Mouse (Mus musculus) megakaryocyte, embryonic 14.5 days (primary cell): ENCODE measurements around the gene Cldn15. TPM values are rescaled to one million over a fixed set of nuclear protein-coding genes. Genes with fewer than 3 reads are reported as not detected.
A peak's percentile ranks its signal among the peaks of the same experiment; 100 is the strongest.
"Not testable (repeated sequence)": the region's sequence is repeated elsewhere in the genome, so short reads cannot be mapped to it uniquely, and the experiment has no call there.

ENCODE experiments used
- H3K27me3 ChIP-seq: replicated peaks from 2 replicates; pipeline ENCODE3; 2012; ENCODE audit warnings: inconsistent platforms
- H3K36me3 ChIP-seq: replicated peaks from 2 replicates; pipeline ENCODE3; 2012; ENCODE audit warnings: low read length, inconsistent platforms, mixed read lengths
- H3K4me1 ChIP-seq: 2 replicates; pipeline ENCODE4 v1.6.1; 2012; ENCODE audit warnings: inconsistent platforms
- H3K4me3 ChIP-seq: replicated peaks from 2 replicates; pipeline ENCODE3; 2012; ENCODE audit warnings: moderate library complexity, mild to moderate bottlenecking, inconsistent platforms
- H3K9me3 ChIP-seq: 2 replicates; pipeline ENCODE4 v1.6.1; 2012; ENCODE audit warnings: inconsistent platforms
- FLI1 ChIP-seq: IDR thresholded peaks from 2 replicates; pipeline ENCODE4 v1.6.1; 2012; ENCODE audit warnings: low read length, inconsistent platforms, mixed read lengths
- GATA1 ChIP-seq: IDR thresholded peaks from 3 replicates; pipeline ENCODE4 v1.6.1; 2012; ENCODE audit warnings: mixed read lengths, low read length, inconsistent platforms, borderline replicate concordance
- polyA plus RNA-seq: library from polyadenylated mRNA; stranded (reverse); fragments of >175 nt; gene quantifications from 2 replicates; pipeline ENCODE4 v1.2.3, GENCODE M21; 2012; ENCODE audit warnings: low replicate concordance; ENCODE audit not compliant: insufficient read depth

The Cldn15 gene
- polyA plus RNA-seq, 1 experiment: 4.8 TPM

DNA sequence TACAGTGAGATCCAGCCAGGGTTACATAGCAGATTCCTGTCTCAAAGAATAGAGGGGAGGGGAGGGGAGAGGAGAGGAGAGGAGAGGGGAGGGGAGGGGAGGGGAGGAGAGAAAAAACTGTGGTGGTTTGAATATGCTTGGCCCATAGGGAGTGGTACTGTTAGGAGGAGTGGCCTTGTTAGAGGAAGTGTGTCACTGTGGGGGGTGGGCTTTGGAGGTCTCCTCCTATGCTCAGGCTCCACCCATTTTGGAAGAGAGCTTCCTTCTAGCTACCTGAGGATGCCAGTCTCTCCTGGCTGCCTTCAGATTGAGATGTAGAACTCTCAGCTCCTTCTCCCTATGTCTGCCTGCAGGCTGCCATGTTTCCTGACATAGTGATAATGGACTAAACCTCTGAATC, 18.5 kb upstream of the Cldn15 start:
- peaks cover 4% of the 10 kb centered on the region for H3K27me3 ChIP-seq
- H3K4me1 ChIP-seq: peaks cover 20% of the 10 kb centered on the region
- no peak for TF ChIP-seq GATA1
- TF ChIP-seq FLI1: no peak
- H3K36me3 ChIP-seq: no peaks in the 10 kb centered on the region
- H3K4me3 ChIP-seq: no peak overlapping the region
- peaks cover 9% of the 10 kb centered on the region for H3K9me3 ChIP-seq

DNA sequence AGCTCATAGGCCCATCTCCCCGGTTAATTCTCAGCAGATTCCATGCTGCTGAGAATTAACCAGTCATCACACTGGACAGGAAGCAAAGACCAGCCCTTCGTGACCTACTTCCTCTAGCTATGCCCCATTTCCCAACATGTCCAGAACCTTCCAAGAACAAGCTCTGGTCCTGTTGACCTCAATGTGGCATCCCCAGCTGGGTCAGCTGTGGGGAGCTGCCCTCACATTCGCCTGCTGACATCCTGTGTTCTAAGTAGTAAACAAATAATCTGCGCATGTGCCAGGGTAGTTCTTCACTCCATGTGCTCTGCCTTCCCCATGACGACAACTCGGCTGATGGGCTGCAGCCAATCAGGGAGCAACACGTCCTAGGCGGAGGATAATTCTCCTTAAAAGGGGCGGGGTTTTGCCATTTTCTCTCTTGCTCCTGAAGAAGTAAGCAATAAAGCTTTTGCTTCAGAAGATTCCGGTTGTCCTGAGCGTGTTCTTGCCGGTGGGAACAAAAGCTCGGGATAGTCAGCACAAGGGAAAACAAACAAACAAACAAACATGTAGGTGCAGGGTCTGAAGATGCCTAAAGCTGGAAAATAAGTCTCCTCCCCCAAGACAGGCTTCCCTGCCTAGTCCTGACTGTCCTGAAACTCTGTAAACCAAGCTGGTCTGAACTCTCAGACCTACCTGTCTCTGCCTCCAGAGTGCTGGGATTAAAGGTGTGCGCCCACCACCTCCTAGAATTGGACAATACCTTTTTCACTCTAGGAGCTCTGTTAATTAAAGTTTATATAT, 16.7 kb upstream of the Cldn15 start:
- not testable (repeated sequence) for H3K4me3 ChIP-seq, H3K27me3 ChIP-seq, H3K36me3 ChIP-seq, H3K9me3 ChIP-seq
- peaks cover 32% of the 10 kb centered on the region for H3K4me1 ChIP-seq

DNA sequence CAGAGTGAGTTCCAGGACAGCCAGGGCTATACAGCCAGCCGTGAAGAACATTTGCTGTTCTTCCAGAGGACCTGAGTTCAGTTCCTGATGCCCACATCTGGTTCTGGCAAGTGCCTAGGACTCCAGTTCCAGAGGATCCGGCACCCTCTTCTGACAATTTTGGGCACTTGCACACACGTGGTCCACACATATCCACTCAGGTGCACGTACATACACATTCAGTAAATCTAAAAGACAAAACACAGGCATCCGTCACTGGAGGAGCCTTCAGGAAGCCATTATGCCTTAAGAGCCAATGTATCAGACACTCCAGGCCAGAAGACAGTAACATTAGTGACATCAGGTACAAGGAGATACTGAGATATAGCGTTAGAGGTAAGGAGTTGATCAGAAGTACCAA, 15.9 kb upstream of the Cldn15 start:
- H3K27me3 ChIP-seq: no peaks in the 10 kb centered on the region
- H3K36me3 ChIP-seq: peaks cover 6% of the 10 kb centered on the region
- peaks cover 38% of the 10 kb centered on the region for H3K4me1 ChIP-seq
- no peak overlapping the region for H3K4me3 ChIP-seq
- TF ChIP-seq FLI1: no peak
- no peak for TF ChIP-seq GATA1
- H3K9me3 ChIP-seq: peaks cover 9% of the 10 kb centered on the region

GRCm38 (mm10) chr5:136952153-136952552, 14.3 kb upstream of the Cldn15 start:
- TF ChIP-seq FLI1: no peak
- no peak for TF ChIP-seq GATA1
- H3K9me3 ChIP-seq: peaks cover 9% of the 10 kb centered on the region
- peaks cover 18% of the 10 kb centered on the region for H3K36me3 ChIP-seq
- H3K27me3 ChIP-seq: no peaks in the 10 kb centered on the region
- H3K4me1 ChIP-seq: peaks cover 48% of the 10 kb centered on the region
- H3K4me3 ChIP-seq: no peak overlapping the region

GRCm38 (mm10) chr5:136953015-136953414, 13.4 kb upstream of the Cldn15 start, which contains the start of gene Fis1:
Gene Fis1 (plus strand): TSS chr5:136953275.
- TF ChIP-seq FLI1 (no peak), GATA1 (no peak)
- peaks cover 48% of the 10 kb centered on the region for H3K4me1 ChIP-seq
- H3K27me3 ChIP-seq: no peaks in the 10 kb centered on the region
- H3K9me3 ChIP-seq: peaks cover 2% of the 10 kb centered on the region
- H3K4me3 ChIP-seq: peak within 1 kb of the TSS; percentile 93
- H3K36me3 ChIP-seq: peaks cover 23% of the 10 kb centered on the region

GRCm38 (mm10) chr5:136953440-136953951, 12.9 kb upstream of the Cldn15 start:
- no peak for TF ChIP-seq GATA1
- TF ChIP-seq FLI1: no peak

GRCm38 (mm10) chr5:136955622-136956021, 10.8 kb upstream of the Cldn15 start:
- TF ChIP-seq FLI1: no peak
- no peak for TF ChIP-seq GATA1
- Histone ChIP-seq H3K9me3 (no peaks in the 10 kb centered on the region), H3K27me3 (no peaks in the 10 kb centered on the region), H3K4me3 (no peak overlapping the region), H3K4me1 (peaks cover 47% of the 10 kb centered on the region), H3K36me3 (peaks cover 38% of the 10 kb centered on the region)

More at GRCm38 (mm10) chr5:136953440-136953951, 12.9 kb upstream of the Cldn15 start:
- H3K27me3 ChIP-seq: no peaks in the 10 kb centered on the region
- peaks cover 50% of the 10 kb centered on the region for H3K4me1 ChIP-seq
- H3K9me3 ChIP-seq: no peaks in the 10 kb centered on the region
- H3K36me3 ChIP-seq: peaks cover 26% of the 10 kb centered on the region
- peak overlapping the region; percentile 93 for H3K4me3 ChIP-seq

GRCm38 (mm10) chr5:136957250-136957649, 9.2 kb upstream of the Cldn15 start:
- no peaks in the 10 kb centered on the region for H3K27me3 ChIP-seq
- peaks cover 52% of the 10 kb centered on the region for H3K4me1 ChIP-seq
- H3K36me3 ChIP-seq: peaks cover 40% of the 10 kb centered on the region
- H3K4me3 ChIP-seq: no peak overlapping the region
- H3K9me3 ChIP-seq: no peaks in the 10 kb centered on the region
- no peak for TF ChIP-seq GATA1
- TF ChIP-seq FLI1: no peak

- Histone ChIP-seq H3K27me3 (no peaks in the 10 kb centered on the region), H3K9me3 (no peaks in the 10 kb centered on the region), H3K4me3 (no peak overlapping the region), H3K4me1 (peaks cover 57% of the 10 kb centered on the region), H3K36me3 (peaks cover 53% of the 10 kb centered on the region)
- TF ChIP-seq FLI1: no peak
- no peak for TF ChIP-seq GATA1
These were observed 7.3 kb upstream of the Cldn15 start for GRCm38 (mm10) chr5:136958991-136959605.

GRCm38 (mm10) chr5:136960053-136960452, 6.4 kb upstream of the Cldn15 start:
- Histone ChIP-seq H3K9me3 (no peaks in the 10 kb centered on the region), H3K4me1 (peaks cover 57% of the 10 kb centered on the region), H3K27me3 (no peaks in the 10 kb centered on the region), H3K4me3 (no peak overlapping the region), H3K36me3 (peaks cover 61% of the 10 kb centered on the region)
- TF ChIP-seq FLI1 (no peak), GATA1 (no peak)
